Mouse (Mus musculus) WW6 (cell line): ENCODE measurements around the gene Fads3.

ENCODE experiments used
- DNase-seq: peaks from one replicate; pipeline ENCODE4 v3.0.0-alpha.2; 2013; ENCODE audit warnings: low read depth, low spot score

Fads3 gene

DNA sequence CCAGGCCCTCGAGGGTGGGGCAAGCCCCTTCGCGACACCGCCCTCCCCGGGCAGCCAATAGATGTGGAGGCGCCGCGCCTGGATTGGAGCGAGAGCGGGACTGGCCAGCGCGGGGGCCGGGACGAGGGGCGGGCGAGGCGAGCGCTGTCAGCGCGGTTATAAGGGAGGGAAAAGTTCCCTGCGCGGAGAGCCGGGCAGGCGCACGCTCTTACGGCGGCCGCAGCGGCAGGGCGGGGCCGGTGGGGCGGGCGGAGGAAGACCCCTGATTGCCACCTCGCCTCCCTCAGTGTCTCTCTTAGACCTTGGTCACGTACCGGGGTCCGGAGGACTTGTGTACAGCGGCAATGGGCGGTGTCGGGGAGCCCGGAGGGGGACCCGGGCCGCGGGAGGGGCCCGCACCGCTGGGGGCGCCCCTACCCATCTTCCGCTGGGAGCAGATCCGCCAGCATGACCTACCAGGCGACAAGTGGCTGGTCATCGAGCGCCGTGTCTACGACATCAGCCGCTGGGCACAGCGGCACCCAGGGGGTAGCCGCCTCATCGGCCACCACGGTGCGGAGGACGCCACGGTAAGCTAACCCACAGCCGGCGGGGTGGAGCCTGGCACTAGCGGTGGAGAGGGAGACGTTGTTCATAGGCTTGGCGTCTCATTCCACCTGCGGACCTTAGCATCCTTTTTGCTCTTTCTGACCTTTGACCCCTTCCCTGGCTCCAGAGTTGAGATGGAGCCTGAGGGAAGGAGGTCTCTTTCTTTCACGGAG is at the start of gene Fads3:
Gene Fads3, plus strand, starts transcription at position 182 of the 761 bp plus-strand sequence.
- DNase-seq: no peak

DNA sequence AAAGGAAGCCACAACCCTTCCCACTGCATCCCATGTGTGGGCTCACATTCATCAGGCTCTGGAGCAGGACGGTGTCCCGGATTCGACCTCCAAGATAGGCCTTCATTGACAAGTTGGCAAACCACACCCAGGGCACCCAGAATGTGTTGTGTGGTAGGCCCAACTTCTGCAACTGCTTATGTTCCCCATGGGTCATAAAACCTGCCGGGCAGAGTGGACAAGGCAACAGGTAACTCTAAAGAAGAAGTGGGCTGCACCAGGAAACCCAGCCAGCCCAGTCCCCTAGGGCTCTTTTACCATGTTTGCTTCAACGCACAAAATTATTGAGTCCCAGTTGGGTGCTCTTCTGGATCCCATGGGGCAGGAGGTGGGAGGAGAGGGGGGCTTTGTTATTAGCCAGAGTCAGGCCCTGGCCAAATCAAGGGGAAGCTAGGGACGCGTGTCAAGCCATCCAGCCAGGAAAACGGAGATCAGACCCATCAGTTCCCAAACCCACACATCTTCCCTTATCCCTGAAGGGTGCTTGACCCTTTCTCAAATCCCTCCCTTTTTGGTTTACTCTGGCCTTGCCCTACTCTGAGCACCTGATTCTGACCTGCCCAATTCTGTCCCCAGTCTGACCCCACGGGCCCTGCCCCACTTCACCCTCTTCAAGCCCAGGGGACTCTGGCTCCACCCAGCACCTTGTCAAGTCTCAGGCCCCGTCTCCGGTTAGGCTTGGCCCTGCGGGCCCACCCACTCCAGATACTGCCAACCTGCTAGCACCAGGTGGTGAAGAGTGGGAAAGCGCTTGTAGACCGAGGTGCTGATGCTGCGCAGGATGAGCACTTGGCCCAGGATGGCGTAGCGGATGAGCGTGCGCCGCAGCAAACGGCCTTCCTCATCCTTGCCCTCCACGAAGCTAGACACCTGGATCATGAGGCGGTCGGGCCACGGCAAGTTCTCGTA is 49.1 kb upstream of the Fads3 start:
- no peak for DNase-seq

DNA sequence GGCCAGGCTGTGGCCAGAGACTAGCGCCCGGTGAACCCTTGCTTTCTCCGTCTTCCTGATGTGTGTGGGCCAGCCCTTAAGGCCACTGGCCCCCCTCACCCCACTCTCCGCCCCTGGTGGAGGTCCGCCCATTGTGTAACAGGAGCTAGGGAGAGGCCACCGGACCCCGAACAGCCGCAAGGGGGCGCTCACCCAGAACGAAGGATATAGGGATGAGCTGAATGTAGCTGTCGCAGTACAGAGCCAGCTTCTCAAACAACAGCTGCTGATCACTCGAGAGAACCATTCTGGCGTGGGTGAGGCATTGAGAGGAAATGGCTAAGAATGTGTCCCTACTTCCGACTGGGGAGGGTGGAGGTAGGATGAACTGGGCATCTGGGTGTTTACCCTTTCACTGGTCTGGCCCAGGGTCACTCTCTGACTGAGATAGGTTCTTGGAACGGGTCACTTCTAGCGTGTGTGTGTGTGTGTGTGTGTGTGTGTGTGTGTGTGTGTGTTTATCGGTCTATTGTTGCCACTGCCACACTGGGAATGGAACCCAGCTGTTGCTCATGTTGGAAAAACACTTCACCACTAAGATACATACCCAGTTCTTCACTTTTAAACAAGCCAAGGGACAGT is 48.2 kb upstream of the Fads3 start:
- DNase-seq: peak; percentile 75

DNA sequence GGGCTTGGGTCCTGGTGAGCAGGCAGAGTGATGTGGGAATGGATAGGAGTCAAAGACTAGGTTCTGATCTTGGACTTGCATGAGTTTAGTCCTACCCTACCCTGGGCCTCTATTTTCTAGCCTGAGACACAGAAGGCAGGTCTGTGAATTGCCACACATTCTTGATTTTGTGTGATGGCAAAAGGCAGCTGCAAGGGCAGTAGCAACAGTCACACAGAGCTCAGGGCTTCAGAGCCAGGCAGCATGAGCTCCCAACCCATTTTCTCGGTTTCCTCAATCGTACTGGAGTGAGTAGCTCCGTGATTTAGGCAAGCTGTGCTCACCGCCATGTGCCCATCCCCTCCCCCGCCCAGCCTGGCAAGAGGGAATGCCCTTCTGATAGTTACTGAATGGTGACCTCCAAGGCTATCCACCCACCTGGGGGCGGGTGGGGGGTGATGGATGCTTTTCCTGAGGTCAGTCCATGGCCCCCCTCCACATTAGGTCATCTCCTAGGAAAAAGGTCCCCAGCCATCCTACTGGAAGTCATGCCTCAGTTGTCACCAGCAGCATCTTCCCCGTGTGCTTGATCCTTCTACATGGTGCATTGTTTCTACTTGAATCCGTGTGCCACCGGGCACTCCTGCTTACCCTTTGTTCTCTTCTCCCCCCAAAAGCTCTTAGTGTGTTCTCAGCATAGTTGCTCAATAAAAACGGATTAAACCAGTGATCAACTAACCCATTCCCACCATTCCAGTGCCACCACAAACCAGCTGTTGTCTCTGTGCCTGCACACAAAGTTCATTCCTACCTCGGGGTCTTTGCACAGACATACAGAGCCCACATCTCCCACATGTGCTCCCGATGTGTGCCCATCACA is 43.9 kb upstream of the Fads3 start:
- no peak for DNase-seq

DNA sequence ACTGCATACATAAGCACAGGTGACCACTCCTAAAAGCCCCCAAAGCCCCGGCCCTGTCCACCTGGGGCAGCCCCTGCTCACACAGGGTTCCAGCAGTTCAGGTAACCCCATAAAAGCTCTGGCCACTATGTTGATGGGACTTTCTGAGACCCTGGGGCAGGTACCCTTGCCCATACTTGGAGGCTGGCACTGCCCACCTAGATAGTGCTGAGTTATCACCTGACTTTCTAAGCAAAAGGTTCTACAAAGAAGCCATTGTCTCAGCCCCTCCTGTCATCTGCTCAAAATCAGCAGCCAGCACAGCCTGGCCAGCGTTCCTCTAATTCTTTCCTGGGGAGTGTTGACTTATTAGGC is 43.3 kb upstream of the Fads3 start:
- DNase-seq: no peak

DNA sequence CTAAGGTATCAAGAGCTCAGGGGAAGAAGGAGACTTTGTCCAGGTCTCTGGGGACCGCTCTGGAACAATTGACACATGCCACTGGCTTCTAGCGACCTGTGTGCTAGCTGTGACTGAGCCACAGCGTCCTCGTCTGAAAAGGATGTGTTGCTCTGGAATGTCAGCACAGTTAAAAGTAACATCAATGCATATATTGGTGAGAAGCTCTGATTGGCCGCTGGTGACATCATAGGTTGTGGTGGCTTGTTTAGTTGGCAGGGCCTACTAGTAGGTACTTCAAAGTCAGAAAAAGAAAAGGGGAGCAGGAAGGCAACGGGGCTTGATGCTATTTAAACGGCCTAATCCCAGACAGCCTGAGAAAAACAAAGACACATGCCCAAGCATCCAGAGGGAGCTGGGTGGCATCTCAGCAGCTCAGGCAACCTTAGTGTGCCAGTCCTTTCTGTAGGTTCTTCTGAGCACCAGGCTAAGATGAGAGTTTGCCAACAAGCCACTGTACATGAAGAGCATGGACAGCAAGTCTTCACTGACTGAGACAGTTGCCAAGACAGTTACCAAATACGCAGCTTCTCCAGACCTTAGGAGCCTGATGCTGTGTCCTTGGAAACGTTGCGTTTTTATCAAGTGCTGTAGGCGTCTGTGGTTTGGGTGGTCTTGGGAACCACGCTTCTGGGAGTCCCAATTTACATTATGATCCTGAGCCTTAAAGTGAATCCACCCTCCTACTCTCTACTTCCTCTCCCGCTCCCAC is 42.5 kb upstream of the Fads3 start:
- no peak for DNase-seq

DNA sequence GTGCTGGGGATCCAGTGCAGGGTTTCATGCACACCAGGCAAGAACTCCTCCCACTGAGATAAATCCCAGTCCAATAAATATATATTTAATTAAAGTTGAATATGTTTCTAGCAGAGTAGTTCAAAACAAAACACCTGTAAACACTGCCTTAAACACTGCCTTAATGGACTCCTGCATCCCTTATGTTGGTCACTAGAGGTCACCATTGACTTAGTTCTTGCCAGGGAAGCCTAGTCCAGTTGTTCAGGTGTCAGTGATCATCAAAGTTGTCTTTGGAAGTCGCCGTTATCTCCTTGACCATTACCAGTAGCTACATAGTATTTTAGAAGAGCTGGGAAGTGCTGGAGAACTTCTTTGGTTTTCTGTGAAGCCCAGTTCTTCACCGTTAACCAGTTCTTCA is 41.0 kb upstream of the Fads3 start:
- no peak for DNase-seq

DNA sequence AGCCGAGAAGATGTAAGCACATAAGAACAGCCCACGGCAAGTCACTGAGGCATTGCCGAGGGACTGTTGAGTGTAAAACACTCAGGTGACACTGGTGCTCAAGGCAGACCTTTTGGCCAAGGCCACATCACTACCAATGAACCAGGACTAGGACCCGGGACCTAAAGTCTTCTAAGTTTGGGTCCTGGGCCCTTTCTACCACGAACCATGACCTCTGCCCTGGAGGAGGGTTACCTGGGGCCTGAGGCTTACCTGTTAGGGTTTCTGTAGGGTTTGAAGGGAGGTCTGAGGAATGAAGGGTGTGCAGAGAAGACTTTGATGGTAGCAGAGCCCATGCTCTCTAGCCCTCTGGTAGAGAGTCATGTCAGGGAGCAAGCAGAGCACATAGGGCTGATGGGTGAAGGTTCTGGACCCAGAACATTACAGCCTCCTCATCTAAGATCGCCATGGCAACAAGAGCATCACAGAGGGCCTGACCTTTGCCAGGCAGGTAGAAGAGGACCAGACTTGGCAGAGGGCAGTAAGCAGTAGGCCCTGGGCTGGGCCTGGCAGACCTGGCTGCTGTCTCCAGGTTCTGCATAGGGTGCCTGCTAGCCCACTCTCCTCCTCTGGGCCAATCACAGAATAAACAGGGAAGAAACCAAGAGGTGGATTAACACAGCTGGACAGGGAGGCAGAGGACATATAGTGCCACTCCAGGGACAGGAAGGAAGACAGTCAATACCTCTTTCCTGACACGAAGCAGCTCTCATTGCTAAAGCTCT is 40.0 kb upstream of the Fads3 start, which contains the start of the genes Best1 and Rab3il1:
Gene Best1, minus strand, starts transcription at position 428 of the 764 bp plus-strand sequence.
Gene Rab3il1, plus strand, starts transcription at position 464 of the 764 bp plus-strand sequence.
- no peak for DNase-seq

DNA sequence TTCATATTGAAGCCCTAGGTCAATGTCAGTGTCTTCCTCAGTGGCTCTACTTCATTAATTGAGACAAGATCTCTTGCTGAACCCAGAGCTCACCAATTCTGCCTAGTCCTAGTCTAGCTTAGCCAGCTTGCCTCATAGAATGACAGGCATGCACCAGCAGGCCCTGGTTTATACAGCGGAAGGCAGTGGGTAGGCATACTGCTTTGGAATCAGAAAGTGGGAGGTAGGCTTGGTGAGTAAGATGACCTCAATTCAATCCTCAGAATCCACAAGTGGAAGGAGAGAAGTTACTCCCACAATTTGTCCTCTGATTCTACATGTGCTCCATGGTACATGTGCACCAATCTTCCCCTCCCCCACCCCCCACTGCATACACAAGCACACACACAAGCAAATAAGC is 37.7 kb upstream of the Fads3 start:
- no peak for DNase-seq

DNA sequence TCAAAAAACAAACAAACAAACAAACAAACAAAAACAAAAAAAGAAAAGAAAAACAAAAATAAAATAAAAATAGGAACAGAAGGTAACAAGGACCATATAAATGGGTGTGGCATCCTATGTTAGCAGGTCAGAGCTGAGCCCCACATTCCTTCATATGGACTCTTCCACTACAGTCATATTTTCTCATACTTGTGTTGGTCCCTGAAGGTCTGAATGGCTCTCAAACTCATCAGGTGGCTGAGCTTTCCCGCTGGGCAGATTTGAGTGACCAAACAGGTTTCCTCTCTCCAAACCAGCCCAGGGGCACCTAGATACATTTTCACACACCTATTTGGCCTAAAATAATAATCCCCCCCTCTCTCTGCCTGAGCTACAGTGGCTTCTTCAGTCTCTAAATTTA is 30.0 kb upstream of the Fads3 start:
- no peak for DNase-seq

DNA sequence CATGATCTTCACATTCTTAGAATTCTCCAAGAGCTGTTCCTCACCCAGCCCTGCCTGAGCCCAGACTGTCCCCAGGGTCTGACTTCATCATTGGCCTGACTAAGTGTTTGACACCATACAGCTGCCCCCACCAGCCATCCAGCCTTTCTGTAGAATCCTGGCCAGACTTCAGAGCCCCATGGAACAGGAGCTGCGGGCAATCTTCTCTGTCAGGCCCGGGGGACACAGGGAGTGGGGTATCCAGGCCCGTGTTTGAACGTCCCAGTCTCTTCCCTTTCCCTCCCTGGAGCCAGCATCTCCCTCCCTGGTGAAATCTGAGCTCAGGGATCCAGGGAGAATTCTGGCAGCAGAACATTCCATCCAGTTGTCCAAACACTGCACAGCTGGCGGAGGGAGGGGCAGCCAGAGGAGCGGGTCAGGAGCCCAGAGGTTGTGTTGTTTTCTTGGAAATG is 28.5 kb upstream of the Fads3 start:
- DNase-seq: no peak

DNA sequence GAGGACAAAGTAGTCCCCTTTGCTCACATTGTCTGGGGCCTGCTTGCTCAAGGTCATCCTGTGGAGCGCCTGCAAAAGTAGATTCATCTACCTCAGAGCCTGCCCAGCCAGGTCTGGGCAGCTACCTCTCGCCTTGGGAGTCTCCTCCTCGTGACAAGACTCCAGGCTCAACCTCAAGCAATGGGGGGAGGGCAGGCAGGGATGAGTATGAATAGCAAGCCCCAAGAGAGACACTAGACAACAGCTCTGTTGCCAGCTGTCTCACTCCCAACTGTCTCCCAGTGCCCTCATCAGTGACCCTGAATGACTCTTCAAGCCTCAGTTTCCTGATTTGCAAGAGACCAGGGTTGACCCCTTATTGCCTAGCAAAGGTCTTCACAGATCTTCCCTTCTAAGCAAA is 28.0 kb upstream of the Fads3 start:
- no peak for DNase-seq

DNA sequence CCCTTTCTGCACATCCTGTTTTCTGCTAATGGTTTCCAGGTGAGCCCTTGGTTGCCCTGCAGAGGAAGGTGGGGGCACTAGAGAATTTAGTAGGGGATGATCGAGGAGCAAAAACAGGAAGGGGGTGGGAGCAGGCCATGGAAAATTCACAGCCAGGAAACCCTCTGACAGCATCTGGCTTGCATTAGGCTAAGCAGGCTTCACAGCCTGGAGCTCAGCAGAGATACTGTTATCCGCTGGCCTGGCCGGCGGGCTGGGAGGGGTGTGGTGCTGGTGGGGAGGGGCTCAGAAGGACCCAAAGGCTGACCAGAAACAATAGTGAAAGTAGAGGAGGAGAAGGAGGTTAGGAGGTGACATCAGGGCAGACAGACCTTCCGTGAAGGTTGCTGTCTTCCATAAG is 27.5 kb upstream of the Fads3 start:
- no peak for DNase-seq

DNA sequence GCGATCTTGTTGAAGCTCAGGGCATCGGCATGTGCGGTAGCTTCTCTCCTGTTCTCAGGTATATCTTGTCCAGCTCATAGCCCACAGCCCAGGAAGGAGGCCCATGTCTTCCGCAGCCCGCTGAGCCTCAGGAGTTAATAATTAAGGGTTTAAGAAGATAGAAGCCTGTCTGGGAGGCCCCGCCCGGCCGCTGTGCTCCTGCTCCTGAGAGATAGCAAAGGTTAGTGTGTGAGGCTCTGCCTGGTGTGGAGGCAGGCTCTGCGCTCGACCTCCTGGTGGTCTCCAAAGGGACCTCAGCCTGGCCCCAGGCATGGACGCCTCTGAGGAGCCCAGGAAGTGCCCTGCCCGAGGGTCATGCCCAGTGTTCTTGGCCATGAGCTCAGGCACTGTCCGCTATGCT is 26.5 kb upstream of the Fads3 start:
- DNase-seq: no peak

DNA sequence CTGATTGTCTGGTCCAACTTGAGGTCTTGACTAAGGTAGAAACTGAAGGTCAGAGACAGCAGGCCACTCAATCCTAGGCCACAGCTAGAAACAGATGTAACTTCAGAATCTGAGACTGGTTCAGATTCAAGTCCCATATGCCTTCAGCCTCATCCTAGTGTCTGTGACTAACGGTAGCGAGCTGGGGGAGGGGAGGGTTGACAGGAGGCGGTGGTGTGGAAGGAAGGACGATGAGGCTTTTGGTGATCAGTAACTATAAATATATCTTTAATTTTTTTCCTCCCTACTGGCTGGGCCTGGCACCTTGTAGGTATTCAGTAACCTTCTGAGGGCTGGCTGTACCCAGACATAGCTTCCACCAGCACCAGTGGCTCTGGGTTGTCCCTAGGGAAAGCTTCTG is 25.9 kb upstream of the Fads3 start:
- DNase-seq: no peak

DNA sequence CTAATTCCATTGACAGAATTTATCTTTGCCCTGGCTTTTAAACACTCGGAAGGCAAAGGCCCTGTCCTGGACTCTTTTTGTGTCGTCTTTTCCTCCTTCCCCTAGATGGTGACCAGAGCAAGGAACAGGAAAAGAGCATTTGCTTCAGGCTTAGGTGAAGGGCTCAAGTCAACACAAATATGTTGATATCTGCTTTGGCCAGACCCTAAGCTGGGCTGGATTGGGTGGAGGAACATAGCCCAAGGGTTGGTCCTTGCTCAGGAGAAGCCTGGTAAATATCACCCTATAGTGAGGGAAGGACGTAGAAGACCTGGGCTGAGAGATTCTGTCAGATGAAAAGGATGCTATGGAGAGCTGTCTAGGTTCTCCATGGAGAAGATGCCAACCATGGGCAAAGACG is 25.2 kb upstream of the Fads3 start:
- DNase-seq: no peak

DNA sequence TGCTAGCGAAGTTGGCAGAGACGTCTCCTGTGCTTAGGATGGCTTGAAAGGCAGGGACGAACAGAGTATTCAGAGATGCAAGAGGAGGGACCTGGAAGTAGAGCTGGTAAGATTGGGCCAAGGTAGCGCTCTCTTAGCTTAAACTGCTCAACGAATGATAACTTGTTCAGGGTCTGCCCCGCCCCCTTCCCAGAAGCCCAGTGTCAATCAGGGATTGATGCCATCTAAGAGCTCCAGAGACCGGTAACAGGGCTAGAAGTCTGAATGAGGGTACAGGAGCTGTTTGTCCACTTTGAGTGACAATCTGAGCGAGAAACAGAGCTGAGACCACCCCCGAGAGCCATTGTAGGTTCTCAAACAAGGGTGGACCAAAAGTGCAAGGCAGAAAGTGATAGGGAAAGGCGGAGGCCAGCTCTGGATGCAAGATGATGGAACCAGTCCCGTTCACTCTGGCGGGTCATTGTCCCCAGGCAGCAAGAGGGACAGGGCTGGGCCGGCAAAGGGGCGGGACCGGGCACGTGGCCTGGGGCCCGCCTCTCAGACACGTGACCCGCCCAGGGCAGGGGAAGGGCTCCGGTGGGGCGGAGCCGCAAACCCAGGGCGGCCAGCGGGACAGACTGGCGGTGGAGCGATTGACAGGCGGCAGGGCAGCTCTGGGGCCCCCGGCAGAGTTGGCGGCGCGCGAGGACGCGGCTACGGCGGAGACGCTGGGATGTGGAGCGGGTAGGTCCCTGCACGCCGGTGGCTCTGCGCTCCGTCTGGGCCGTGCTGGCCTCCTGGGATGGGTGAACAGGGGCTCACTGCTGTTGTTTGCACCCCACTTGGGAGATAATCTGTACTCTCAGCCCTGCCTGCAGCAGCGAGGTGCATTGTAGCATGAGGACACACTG is 23.5 kb upstream of the Fads3 start:
- DNase-seq: no peak

DNA sequence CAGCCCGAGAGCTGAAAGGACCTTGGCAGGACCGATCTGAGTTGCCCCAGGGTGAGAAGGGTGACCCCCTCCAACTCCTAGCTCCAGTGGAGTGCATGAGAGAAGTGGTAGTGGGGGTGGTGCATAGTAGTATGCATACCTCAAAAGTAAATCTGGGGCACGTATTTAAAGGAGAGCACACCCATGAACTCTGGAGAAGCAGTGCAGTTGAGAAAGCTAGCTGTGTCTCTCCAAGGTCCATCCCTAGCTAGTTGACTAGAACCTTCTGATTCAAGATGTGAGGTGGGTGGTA is 22.9 kb upstream of the Fads3 start:
- DNase-seq: no peak

DNA sequence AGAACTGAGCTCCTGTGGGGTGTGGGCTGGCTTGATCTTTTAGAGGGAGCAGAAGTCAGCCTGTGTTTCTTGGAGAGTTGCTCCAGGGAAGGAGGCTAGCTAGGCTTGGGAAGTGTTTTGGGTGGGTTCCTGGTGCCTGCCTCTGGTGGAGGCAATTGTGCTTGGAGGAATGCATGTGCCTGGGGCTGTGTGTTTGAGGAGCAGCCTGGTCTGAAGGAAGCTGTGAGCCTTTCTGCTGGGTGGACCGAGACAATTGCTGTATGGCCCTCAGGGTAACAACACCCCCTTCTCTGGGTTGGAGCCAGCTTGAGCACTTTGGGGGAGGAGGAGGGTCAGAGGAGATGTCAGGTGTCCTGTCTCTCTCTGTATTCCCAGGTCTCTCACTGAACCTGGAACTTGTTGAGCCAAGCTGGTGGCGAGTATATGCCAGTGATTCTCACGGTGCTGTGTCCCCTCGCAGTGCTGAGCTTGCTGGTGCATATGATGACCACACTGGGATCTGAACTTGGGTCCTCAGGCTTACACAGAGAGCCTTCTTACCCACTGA is 22.1 kb upstream of the Fads3 start:
- no peak for DNase-seq
